Mouse (Mus musculus) lung, adult 2 months (tissue): ENCODE data around the gene Rnf20.

Experiments
- CTCF ChIP-seq: fragments of 200-500 bp; IDR thresholded peaks from 2 replicates; pipeline ENCODE4 v1.5.1; 2011; ENCODE audit warnings: mild to moderate bottlenecking, low read length, control low read depth; ENCODE audit not compliant: insufficient read depth
- POLR2A ChIP-seq: fragments of 200-500 bp; IDR thresholded peaks from 2 replicates; pipeline ENCODE4 v1.6.1; 2011; ENCODE audit warnings: low read depth, mild to moderate bottlenecking, control low read depth, low read length, borderline replicate concordance; ENCODE audit errors: extremely low read depth

- TF ChIP-seq POLR2A = no peak
- TF ChIP-seq CTCF = no peak
These were observed 9.5 kb upstream of the Rnf20 start for GRCm38 (mm10) chr4:49622272-49622671.
